Mouse (Mus musculus) intestine, embryonic 16.5 days (tissue): ENCODE measurements around the gene Mllt3. TPM values are rescaled to one million over a fixed set of nuclear protein-coding genes. Genes with fewer than 3 reads are reported as not detected.
A peak's percentile ranks its signal among the peaks of the same experiment; 100 is the strongest.

Source experiments
- ATAC-seq: fragments of 200-750 bp; cut with Nextera tagmentation; 2 replicates; pipeline ENCODE4 v1.8.0; 2017; ENCODE audit warnings: moderate TSS enrichment, moderate library complexity
- H3K27ac ChIP-seq: fragments of 300-500 bp; sonication (generic); 2 replicates; pipeline ENCODE4 v1.5.1; 2014; ENCODE audit warnings: mild to moderate bottlenecking, low read length
- H3K27me3 ChIP-seq: fragments of 300-500 bp; sonication (generic); replicated peaks from 2 replicates; pipeline ENCODE4 v1.6.1; 2014; ENCODE audit warnings: low read length, control low read depth, mixed read lengths; ENCODE audit not compliant: control insufficient read depth, insufficient read depth
- H3K36me3 ChIP-seq: fragments of 300-500 bp; sonication (generic); 2 replicates; pipeline ENCODE4 v1.6.1; 2014; ENCODE audit warnings: low read length, control low read depth; ENCODE audit not compliant: control insufficient read depth, insufficient read depth
- H3K4me1 ChIP-seq: fragments of 300-500 bp; sonication (generic); 2 replicates; pipeline ENCODE4 v1.6.1; 2014; ENCODE audit warnings: low read length, control low read depth, mixed read lengths; ENCODE audit not compliant: control insufficient read depth, insufficient read depth
- H3K4me2 ChIP-seq: fragments of 300-500 bp; sonication (generic); 2 replicates; pipeline ENCODE4 v1.6.1; 2014; ENCODE audit warnings: low read depth, low read length, control low read depth
- H3K4me3 ChIP-seq: fragments of 300-500 bp; sonication (generic); 2 replicates; pipeline ENCODE4 v1.5.1; 2014; ENCODE audit warnings: mild to moderate bottlenecking, low read length
- H3K9ac ChIP-seq: fragments of 300-500 bp; sonication (generic); 2 replicates; pipeline ENCODE4 v1.6.1; 2014; ENCODE audit warnings: low read depth, low read length
- H3K9me3 ChIP-seq: fragments of 300-500 bp; sonication (generic); 2 replicates; pipeline ENCODE4 v1.6.1; 2016; ENCODE audit warnings: low read length, control low read depth; ENCODE audit not compliant: control insufficient read depth
- WGBS: fragments of 180-500 bp; shearing (Covaris S2); extraction: QIAGEN DNeasy Blood & Tissue Kit; methylation state at CpG from one replicate; pipeline ENCODE4 v1.1.7; 2014; 5-methylcytosine and 5-hydroxymethylcytosine counted together
- polyA plus RNA-seq: library from polyadenylated mRNA; unstranded; fragments of >200 nt; fragmentation: Nextera tagmentation; extraction: Ambion mirVana; gene quantifications from 2 replicates; pipeline ENCODE4 v1.2.1, GENCODE M21; 2015

Mllt3 gene
- polyA plus RNA-seq, 1 experiment from 2014 or later, result 30.0 TPM

- H3K4me1 ChIP-seq, result no peaks in the 10 kb centered on the region
- no peaks in the 10 kb centered on the region for H3K27me3 ChIP-seq
- no peaks in the 10 kb centered on the region for H3K36me3 ChIP-seq
- WGBS, result 67% methylated on average over 3 of the region's 3 CpGs
- no peaks in the 10 kb centered on the region for H3K9me3 ChIP-seq
- H3K4me2 ChIP-seq, result no peak overlapping the region
- no peak overlapping the region for H3K4me3 ChIP-seq
- no peak overlapping the region for H3K9ac ChIP-seq
- H3K27ac ChIP-seq, result no peak overlapping the region
- ATAC-seq, result 0 out of 2 replicates have a peak, but pooled peaks have one; percentile 18
Observed at GRCm38 (mm10) chr4:87944320-87944719, 88.8 kb downstream of the Mllt3 start.

GRCm38 (mm10) chr4:87942921-87943403 is 90.2 kb downstream of the Mllt3 start:
- Histone ChIP-seq H3K27ac (no peak overlapping the region), H3K4me1 (no peaks in the 10 kb centered on the region), H3K36me3 (no peaks in the 10 kb centered on the region), H3K4me2 (no peak overlapping the region), H3K9ac (no peak overlapping the region), H3K27me3 (no peaks in the 10 kb centered on the region), H3K4me3 (no peak overlapping the region), H3K9me3 (no peaks in the 10 kb centered on the region)
- 91% methylated on average over 8 of the region's 8 CpGs for WGBS
- no peak for ATAC-seq

- Histone ChIP-seq H3K27me3 (no peaks in the 10 kb centered on the region), H3K4me3 (no peak overlapping the region), H3K9me3 (no peaks in the 10 kb centered on the region), H3K4me2 (no peak overlapping the region), H3K27ac (no peak overlapping the region), H3K36me3 (no peaks in the 10 kb centered on the region), H3K9ac (no peak overlapping the region), H3K4me1 (peaks cover 6% of the 10 kb centered on the region; the same call in 1 of the 2 replicates)
- 92% methylated on average over 7 of the region's 7 CpGs for WGBS
- no peak for ATAC-seq
Observed at GRCm38 (mm10) chr4:87939474-87940154, 93.5 kb downstream of the Mllt3 start.

DNA sequence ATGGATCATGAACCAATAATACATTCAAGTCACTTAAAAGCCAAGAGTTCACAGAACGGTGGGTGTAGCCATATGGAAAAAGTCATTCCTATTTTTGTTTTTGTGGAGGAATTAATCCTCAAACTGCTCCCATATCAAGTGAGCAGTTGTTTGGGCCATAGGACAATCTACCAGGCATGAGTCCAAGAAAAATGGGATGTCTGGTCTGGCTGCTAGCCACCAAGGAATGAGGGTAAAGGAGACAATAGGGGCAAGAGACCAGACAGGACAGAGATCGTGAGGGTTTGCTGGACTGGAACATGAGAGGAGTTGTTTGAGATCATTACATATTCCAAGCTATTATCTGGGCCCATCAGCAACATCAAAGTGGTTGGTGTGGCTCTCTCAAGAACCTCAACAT is 96.8 kb downstream of the Mllt3 start:
- H3K4me1 ChIP-seq, result peaks cover 10% of the 10 kb centered on the region
- no peak overlapping the region for H3K4me3 ChIP-seq
- H3K4me2 ChIP-seq, result no peak overlapping the region
- H3K9me3 ChIP-seq, result 0 out of 2 replicates have a peak, but pooled peaks cover 3% of the 10 kb centered on the region
- WGBS, result 53% methylated on average over 2 of the region's 2 CpGs
- no peaks in the 10 kb centered on the region for H3K27me3 ChIP-seq
- H3K9ac ChIP-seq, result no peak overlapping the region
- no peak overlapping the region for H3K27ac ChIP-seq
- no peak for ATAC-seq
- no peaks in the 10 kb centered on the region for H3K36me3 ChIP-seq

DNA sequence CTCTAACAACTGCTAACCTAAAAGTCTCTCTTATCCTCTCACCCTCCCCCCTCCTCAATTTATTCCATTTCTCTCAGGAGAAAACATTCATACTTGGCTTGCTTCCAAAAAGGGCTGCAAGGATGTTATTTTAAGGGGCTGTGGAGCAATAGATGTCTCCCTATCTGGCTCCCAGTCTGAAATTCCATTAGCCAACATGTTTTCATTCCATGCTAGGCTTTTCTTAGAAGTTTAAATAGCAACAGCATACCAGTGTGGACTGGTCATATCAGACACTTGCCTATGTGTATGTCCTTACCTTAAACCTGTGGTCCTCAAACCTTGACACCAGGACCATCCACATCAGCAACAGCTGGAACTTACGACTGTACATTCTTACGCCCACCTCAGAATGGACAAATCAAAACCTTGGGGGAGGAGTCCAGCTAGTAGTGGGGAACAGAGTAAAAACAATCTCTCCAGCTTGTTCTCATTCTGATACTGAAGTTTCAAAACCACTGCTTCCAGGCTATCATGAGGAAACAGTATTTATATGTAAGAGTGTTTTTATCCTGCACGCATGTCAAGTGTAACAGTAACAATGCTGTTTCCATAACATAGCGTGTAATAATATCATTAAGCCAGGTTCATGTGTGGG is 99.3 kb downstream of the Mllt3 start:
- H3K27ac ChIP-seq, result no peak overlapping the region
- H3K4me3 ChIP-seq, result no peak overlapping the region
- no peak for ATAC-seq
- H3K9me3 ChIP-seq, result 0 out of 2 replicates have a peak, but pooled peaks cover 3% of the 10 kb centered on the region
- peaks cover 13% of the 10 kb centered on the region for H3K4me1 ChIP-seq
- 67% methylated on average over 4 of the region's 4 CpGs for WGBS
- H3K9ac ChIP-seq, result no peak overlapping the region
- no peaks in the 10 kb centered on the region for H3K27me3 ChIP-seq
- H3K4me2 ChIP-seq, result no peak overlapping the region
- no peaks in the 10 kb centered on the region for H3K36me3 ChIP-seq

DNA sequence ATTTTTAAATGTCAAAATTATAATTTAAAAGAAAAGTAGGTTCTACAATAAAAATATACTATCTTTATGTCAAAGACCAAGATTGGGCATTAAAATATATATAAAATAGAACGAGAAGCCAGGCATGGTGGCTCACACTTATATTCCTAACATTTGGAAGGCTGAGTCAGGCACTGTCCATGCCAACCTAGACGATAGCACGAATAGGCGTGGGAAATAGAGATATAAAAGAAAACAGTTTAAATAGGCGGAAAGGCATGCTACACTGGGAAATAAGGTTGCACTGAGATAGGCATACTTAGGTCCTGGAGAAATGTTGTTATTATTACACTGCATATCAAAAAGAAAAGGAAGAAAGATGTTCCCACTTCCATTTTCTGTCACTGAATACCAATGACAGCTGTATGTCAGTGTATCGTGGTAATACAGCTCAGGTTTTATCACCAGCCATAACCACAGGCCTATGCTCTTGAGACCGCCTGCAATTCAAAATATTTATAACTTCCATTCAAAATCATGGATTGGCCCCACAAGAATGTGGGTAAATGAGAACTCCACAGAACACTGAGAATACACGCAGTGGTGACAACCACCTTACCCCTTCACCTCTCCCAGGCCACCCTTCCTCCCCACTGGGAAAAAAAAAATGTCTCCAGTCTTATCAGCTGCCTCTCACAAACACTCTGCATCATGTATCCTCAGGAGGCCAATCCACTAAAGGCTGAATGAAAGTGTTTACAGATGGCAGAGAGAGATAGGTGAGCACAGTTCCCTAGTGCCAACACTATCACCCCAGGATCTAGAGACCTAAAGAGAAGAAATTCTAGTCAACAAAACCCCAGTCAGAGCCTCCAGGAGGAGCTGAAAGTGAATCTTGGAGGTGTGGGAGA is 102.6 kb downstream of the Mllt3 start:
- H3K27ac ChIP-seq, result no peak overlapping the region
- peak; percentile 68 for ATAC-seq
- no peak overlapping the region for H3K4me3 ChIP-seq
- no peaks in the 10 kb centered on the region for H3K27me3 ChIP-seq
- H3K9ac ChIP-seq, result no peak overlapping the region
- 0 out of 2 replicates have a peak, but pooled peaks cover 3% of the 10 kb centered on the region for H3K9me3 ChIP-seq
- 87% methylated on average over 8 of the region's 8 CpGs for WGBS
- H3K36me3 ChIP-seq, result no peaks in the 10 kb centered on the region
- peaks cover 7% of the 10 kb centered on the region for H3K4me1 ChIP-seq
- H3K4me2 ChIP-seq, result no peak overlapping the region

- Histone ChIP-seq H3K27ac (no peak overlapping the region), H3K27me3 (no peaks in the 10 kb centered on the region), H3K9ac (no peak overlapping the region), H3K4me1 (peaks cover 4% of the 10 kb centered on the region), H3K4me3 (no peak overlapping the region), H3K36me3 (no peaks in the 10 kb centered on the region), H3K9me3 (0 out of 2 replicates have a peak, but pooled peaks cover 3% of the 10 kb centered on the region), H3K4me2 (no peak overlapping the region)
- ATAC-seq, result no peak
- 67% methylated on average over 3 of the region's 3 CpGs for WGBS
Observed at GRCm38 (mm10) chr4:87928603-87929199, 104.5 kb downstream of the Mllt3 start.

DNA sequence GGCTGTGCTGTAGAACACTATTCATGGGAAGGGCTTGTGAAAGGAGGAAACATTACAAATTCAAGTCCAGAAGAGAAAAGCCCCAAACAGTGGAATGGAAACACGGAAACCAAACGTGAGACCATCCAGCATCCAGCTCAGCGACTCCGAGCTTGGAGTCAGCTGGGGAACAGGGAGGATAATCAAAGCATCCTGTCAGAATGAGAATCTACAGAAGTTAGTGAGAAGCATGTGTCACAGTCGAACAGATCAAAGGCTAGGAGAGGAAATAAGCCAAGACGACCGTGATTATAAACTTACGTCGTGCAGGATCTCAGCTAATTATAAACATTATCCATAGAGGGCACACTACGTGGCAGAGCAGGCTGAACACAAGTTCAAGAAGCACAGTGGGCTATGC is 105.8 kb downstream of the Mllt3 start:
- no peak overlapping the region for H3K4me3 ChIP-seq
- no peaks in the 10 kb centered on the region for H3K27me3 ChIP-seq
- H3K4me1 ChIP-seq, result peaks cover 3% of the 10 kb centered on the region
- no peak overlapping the region for H3K4me2 ChIP-seq
- ATAC-seq, result no peak
- 47% methylated on average over 10 of the region's 10 CpGs for WGBS
- no peak overlapping the region for H3K9ac ChIP-seq
- H3K36me3 ChIP-seq, result no peaks in the 10 kb centered on the region
- 0 out of 2 replicates have a peak, but pooled peaks cover under 1% of the 10 kb centered on the region for H3K9me3 ChIP-seq
- no peak overlapping the region for H3K27ac ChIP-seq

- H3K4me3 ChIP-seq, result no peak overlapping the region
- H3K4me2 ChIP-seq, result no peak overlapping the region
- 60% methylated on average over 8 of the region's 8 CpGs for WGBS
- no peak overlapping the region for H3K9ac ChIP-seq
- no peaks in the 10 kb centered on the region for H3K27me3 ChIP-seq
- no peak for ATAC-seq
- H3K4me1 ChIP-seq, result no peaks in the 10 kb centered on the region
- no peaks in the 10 kb centered on the region for H3K36me3 ChIP-seq
- no peaks in the 10 kb centered on the region for H3K9me3 ChIP-seq
- H3K27ac ChIP-seq, result no peak overlapping the region
Observed at GRCm38 (mm10) chr4:87920664-87921063, 112.5 kb downstream of the Mllt3 start.
